Mouse (Mus musculus): ENCODE results near the gene Ctsf.

DNA sequence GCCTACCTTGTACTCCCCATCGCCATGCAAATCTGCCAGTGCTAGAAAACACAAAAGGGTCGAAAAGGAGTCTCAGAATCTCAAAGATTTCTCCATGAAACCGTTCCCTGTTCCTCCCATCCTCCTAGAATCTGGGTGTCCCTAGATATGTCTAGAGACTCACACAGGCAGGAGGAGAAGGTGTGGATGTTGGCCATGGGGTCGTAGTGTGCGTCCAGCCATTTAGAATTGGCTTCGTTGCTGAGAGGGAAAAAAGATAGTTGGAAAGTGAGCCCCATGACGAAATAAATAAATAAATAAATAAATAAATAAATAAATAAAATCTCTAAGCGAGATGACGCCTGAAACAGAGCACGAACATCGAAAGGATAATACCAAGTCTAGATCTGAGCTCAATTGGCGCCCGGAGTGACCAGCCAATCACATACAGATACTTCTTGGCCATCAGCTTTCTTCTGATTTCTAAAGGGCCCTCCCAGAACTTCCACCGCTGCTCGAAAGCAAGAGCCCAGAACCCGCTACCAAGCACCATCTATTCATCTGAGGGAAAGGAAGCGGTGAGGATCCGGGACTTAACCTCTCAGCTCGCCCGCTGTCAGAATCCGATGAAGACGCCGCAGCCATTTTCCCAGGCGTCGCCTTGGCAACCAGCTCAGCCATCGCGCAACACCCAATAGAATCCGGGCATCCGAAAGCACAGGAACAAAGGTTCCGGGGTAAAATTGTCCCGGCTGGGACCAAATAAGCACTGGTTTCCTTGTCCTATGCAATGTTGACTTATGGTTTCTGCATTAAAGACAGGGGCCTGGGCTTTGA, 51.3 kb downstream of the Ctsf start, which contains the start of gene Bbs1:
- TF ChIP-seq CTCF (IDR thresholded peaks at IDR 0.05; ENCODE audit: extremely low read depth, insufficient read depth, low read length) (no peak), POLR2A (IDR thresholded peaks at IDR 0.05; ENCODE audit: extremely low read depth, insufficient read depth, low read length) (peak; percentile 67)

Measured in cortical plate, adult 2 months (tissue).